Mouse (Mus musculus): ENCODE measurements at regions not wholly inside any gene's neighbourhood (a gene's known extent, or its start where the extent isn't known, plus 50 kb on each side); places are given as distances from the start of the nearest gene placed in this dataset.
A peak's percentile ranks its signal among the peaks of the same experiment; 100 is the strongest.

DNA sequence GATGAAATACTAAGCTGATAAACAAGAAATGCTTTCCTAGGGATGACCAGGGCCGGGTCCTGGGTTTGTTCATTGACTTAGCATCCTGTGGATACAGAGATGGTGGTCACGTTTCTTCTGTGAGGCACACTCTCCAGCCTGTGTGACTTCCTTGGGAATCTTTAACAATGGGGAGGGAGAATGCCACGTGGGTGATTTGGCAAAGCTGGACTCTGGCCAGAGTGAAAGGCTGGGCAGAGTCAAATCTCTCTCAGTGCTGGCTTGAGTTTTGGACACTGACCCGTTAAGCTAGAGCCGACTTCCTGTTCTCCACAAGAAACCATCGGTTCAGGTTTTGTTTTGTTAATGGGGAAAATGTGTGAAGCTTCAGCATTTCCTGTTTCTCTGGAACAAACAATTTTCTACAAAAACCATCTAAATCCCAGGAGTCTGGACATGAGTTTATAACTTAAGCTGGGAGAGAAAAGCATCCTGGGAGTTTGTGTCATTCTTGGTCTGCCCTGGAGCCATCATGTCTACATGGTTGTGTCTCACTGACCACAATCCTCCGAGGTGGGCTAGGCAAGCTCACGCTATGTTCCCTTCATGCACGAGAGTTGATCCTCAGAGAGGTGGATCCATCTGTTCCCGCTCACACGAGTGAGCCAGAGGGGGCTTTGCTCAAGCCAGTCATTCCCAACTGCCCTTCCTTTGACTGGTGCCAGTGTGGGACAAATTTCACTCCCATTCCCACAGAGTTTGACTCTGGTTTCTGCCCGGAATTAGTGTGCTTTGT is 190.0 kb downstream of the Pten start:
- no peaks in the 10 kb centered on the region for H3K9me3 ChIP-seq

GRCm38 (mm10) chr19:32950252-32950651 is 193.0 kb downstream of the Pten start:
- H3K4me2 ChIP-seq, result no peak overlapping the region
- WGBS, result 64% methylated on average over 3 of the region's 3 CpGs
- ATAC-seq (ENCODE audit: borderline replicate concordance, extremely low read depth, low FRiP score, low TSS enrichment), result no peak

More for the DNA sequence above, 190.0 kb downstream of the Pten start:
- no peaks in the 10 kb centered on the region for H3K4me1 ChIP-seq
- H3K9ac ChIP-seq, result no peak overlapping the region
- no peak for ATAC-seq (ENCODE audit: borderline replicate concordance, extremely low read depth, low FRiP score, low TSS enrichment)
- H3K27ac ChIP-seq, result no peak overlapping the region
- H3K36me3 ChIP-seq, result no peaks in the 10 kb centered on the region
- 65% methylated on average over 12 of the region's 12 CpGs for WGBS
- H3K4me3 ChIP-seq, result no peak overlapping the region
- H3K27me3 ChIP-seq, result no peaks in the 10 kb centered on the region
- H3K4me2 ChIP-seq, result no peak overlapping the region

GRCm38 (mm10) chr19:32950794-32951193 is 193.5 kb downstream of the Pten start:
- no peak overlapping the region for H3K9ac ChIP-seq
- 92% methylated on average over 1 of the region's 1 CpGs for WGBS
- no peaks in the 10 kb centered on the region for H3K36me3 ChIP-seq
- no peak overlapping the region for H3K27ac ChIP-seq
- H3K9me3 ChIP-seq, result no peaks in the 10 kb centered on the region
- ATAC-seq (ENCODE audit: borderline replicate concordance, extremely low read depth, low FRiP score, low TSS enrichment), result no peak
- no peaks in the 10 kb centered on the region for H3K27me3 ChIP-seq
- no peak overlapping the region for H3K4me3 ChIP-seq
- peaks cover 14% of the 10 kb centered on the region for H3K4me1 ChIP-seq
- no peak overlapping the region for H3K4me2 ChIP-seq

More at GRCm38 (mm10) chr19:32950252-32950651, 193.0 kb downstream of the Pten start:
- no peak overlapping the region for H3K9ac ChIP-seq
- H3K27me3 ChIP-seq, result no peaks in the 10 kb centered on the region
- H3K4me1 ChIP-seq, result peaks cover 12% of the 10 kb centered on the region; the same call in 1 of the 2 replicates
- H3K9me3 ChIP-seq, result no peaks in the 10 kb centered on the region
- no peaks in the 10 kb centered on the region for H3K36me3 ChIP-seq
- H3K27ac ChIP-seq, result no peak overlapping the region
- H3K4me3 ChIP-seq, result no peak overlapping the region

GRCm38 (mm10) chr19:32952425-32952824 is 195.1 kb downstream of the Pten start:
- no peaks in the 10 kb centered on the region for H3K36me3 ChIP-seq
- H3K27ac ChIP-seq, result no peak overlapping the region
- WGBS, result 83% methylated on average over 4 of the region's 4 CpGs
- H3K9ac ChIP-seq, result no peak overlapping the region
- ATAC-seq (ENCODE audit: borderline replicate concordance, extremely low read depth, low FRiP score, low TSS enrichment), result no peak
- no peak overlapping the region for H3K4me2 ChIP-seq
- H3K4me1 ChIP-seq, result peaks cover 28% of the 10 kb centered on the region
- no peaks in the 10 kb centered on the region for H3K27me3 ChIP-seq
- H3K9me3 ChIP-seq, result no peaks in the 10 kb centered on the region
- no peak overlapping the region for H3K4me3 ChIP-seq

- Histone ChIP-seq H3K4me2 (peak overlapping the region; percentile 11; the same call in 1 of the 2 replicates), H3K9ac (no peak overlapping the region), H3K27me3 (no peaks in the 10 kb centered on the region), H3K4me3 (no peak overlapping the region), H3K9me3 (no peaks in the 10 kb centered on the region), H3K36me3 (no peaks in the 10 kb centered on the region), H3K4me1 (peaks cover 28% of the 10 kb centered on the region), H3K27ac (no peak overlapping the region)
- WGBS, result 53% methylated on average over 11 of the region's 11 CpGs
- no peak for ATAC-seq (ENCODE audit: borderline replicate concordance, extremely low read depth, low FRiP score, low TSS enrichment)
Measured at GRCm38 (mm10) chr19:32952928-32953687, 195.8 kb downstream of the Pten start.

- H3K36me3 ChIP-seq, result no peaks in the 10 kb centered on the region
- no peak overlapping the region for H3K27ac ChIP-seq
- no peaks in the 10 kb centered on the region for H3K9me3 ChIP-seq
- H3K4me3 ChIP-seq, result no peak overlapping the region
- H3K9ac ChIP-seq, result no peak overlapping the region
- H3K4me1 ChIP-seq, result peaks cover 28% of the 10 kb centered on the region
- WGBS, result 46% methylated on average over 4 of the region's 4 CpGs
- H3K4me2 ChIP-seq, result no peak overlapping the region
- no peaks in the 10 kb centered on the region for H3K27me3 ChIP-seq
- ATAC-seq (ENCODE audit: borderline replicate concordance, extremely low read depth, low FRiP score, low TSS enrichment), result 0 out of 2 replicates have a peak, but pooled peaks have one; percentile 31
Measured at GRCm38 (mm10) chr19:32954001-32954605, 196.8 kb downstream of the Pten start.

DNA sequence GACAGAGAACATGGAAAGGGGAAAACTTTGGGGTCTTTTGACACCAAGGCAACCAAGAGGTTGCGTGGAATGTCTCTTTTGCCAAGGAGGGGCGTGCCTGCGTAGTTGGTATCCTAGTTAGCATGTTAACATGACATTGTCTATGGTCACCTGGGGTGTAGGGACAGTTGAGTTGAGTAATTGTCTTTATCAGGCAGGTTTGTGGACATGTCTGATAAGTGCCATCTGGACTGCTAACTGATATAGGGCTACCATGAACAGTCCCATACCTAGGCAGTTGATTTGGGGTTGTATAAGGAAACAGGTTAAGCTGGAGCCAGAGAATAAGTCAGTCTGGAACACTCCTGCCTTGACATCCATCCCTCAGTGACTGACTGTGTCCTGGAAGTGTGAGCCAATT is 197.6 kb downstream of the Pten start:
- H3K4me3 ChIP-seq, result no peak overlapping the region
- no peak overlapping the region for H3K4me2 ChIP-seq
- no peak for ATAC-seq (ENCODE audit: borderline replicate concordance, extremely low read depth, low FRiP score, low TSS enrichment)
- H3K4me1 ChIP-seq, result peaks cover 28% of the 10 kb centered on the region
- no peaks in the 10 kb centered on the region for H3K27me3 ChIP-seq
- no peaks in the 10 kb centered on the region for H3K9me3 ChIP-seq
- no peak overlapping the region for H3K9ac ChIP-seq
- WGBS, result 94% methylated on average over 3 of the region's 3 CpGs
- H3K27ac ChIP-seq, result no peak overlapping the region
- no peaks in the 10 kb centered on the region for H3K36me3 ChIP-seq

- H3K9me3 ChIP-seq, result no peaks in the 10 kb centered on the region
- no peak overlapping the region for H3K27ac ChIP-seq
- peak overlapping the region; percentile 27 for H3K4me3 ChIP-seq
- 11% methylated on average over 9 of the region's 9 CpGs for WGBS
- H3K4me1 ChIP-seq, result peaks cover 28% of the 10 kb centered on the region
- ATAC-seq (ENCODE audit: borderline replicate concordance, extremely low read depth, low FRiP score, low TSS enrichment), result no peak
- no peak overlapping the region for H3K9ac ChIP-seq
- no peaks in the 10 kb centered on the region for H3K36me3 ChIP-seq
- no peaks in the 10 kb centered on the region for H3K27me3 ChIP-seq
- peak overlapping the region; percentile 48 for H3K4me2 ChIP-seq
Measured at GRCm38 (mm10) chr19:32956143-32956915, 199.0 kb downstream of the Pten start.

DNA sequence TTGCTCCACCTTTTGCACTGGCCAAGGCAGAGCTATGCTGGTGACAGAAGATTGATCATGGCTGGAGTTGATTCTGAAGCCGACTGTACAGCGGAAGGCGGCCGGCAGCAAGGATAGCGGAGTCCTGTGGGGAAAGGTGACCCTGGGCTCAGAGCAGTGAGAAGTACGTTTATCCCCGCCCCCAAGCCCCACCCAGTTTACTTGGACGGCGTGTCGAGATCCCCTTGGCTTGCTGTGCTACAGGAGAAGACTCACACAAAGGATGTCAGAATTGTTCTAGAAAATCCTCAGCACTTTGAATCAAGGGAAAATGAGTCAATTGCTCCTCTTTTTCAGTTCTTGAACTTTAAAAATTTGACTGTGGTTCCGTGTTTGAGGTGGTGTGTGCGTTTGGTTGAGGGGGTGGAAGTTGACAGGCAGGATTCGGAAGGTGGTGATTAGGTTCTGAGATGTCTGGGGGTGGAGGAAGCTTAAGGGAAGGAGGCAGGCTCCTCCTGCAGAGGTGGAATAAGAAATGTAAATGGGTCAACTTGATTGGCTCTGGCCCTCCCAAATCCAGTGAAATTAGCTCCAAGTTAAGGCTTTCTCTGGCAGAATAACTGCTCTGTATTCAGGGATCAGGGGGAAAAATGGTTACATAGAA is 199.7 kb downstream of the Pten start:
- WGBS, result 5% methylated on average over 13 of the region's 13 CpGs
- peak overlapping the region; percentile 48 for H3K4me2 ChIP-seq
- peak overlapping the region; percentile 27 for H3K4me3 ChIP-seq
- peak; percentile 35; the same call in 1 of the 2 replicates for ATAC-seq (ENCODE audit: borderline replicate concordance, extremely low read depth, low FRiP score, low TSS enrichment)
- H3K4me1 ChIP-seq, result peaks cover 28% of the 10 kb centered on the region
- H3K9me3 ChIP-seq, result no peaks in the 10 kb centered on the region
- no peaks in the 10 kb centered on the region for H3K36me3 ChIP-seq
- no peaks in the 10 kb centered on the region for H3K27me3 ChIP-seq
- H3K9ac ChIP-seq, result no peak overlapping the region
- H3K27ac ChIP-seq, result no peak overlapping the region

DNA sequence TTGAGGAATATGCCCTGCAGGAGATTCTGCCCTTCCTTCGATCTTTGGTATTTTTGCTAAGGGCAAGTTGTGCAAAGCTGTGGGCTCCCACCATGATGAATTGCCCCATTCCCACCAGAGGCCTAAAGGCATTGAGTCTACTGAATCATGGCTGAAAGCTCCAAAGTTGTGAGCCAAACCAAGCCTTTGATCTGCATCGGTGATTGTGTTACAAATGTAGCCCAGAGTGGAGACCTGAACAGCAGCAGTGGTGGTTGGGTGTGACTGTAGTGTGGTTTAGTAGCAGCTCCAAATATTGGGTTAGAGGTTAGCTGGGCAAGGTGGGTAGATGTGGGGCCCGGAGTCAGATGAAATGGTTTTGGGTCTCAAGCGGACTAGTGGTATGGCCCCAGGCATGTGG is 201.0 kb downstream of the Pten start:
- no peak overlapping the region for H3K9ac ChIP-seq
- no peak for ATAC-seq (ENCODE audit: borderline replicate concordance, extremely low read depth, low FRiP score, low TSS enrichment)
- no peak overlapping the region for H3K27ac ChIP-seq
- no peaks in the 10 kb centered on the region for H3K36me3 ChIP-seq
- H3K27me3 ChIP-seq, result no peaks in the 10 kb centered on the region
- no peak overlapping the region for H3K4me2 ChIP-seq
- H3K4me1 ChIP-seq, result peaks cover 24% of the 10 kb centered on the region
- 89% methylated on average over 4 of the region's 4 CpGs for whole genome bisulfite sequencing
- no peak overlapping the region for H3K4me3 ChIP-seq
- H3K9me3 ChIP-seq, result no peaks in the 10 kb centered on the region

GRCm38 (mm10) chr19:32958791-32959190 is 201.5 kb downstream of the Pten start:
- Histone ChIP-seq H3K27me3 (no peaks in the 10 kb centered on the region), H3K36me3 (no peaks in the 10 kb centered on the region), H3K4me3 (no peak overlapping the region), H3K9me3 (no peaks in the 10 kb centered on the region), H3K27ac (no peak overlapping the region), H3K9ac (no peak overlapping the region), H3K4me2 (no peak overlapping the region), H3K4me1 (peaks cover 21% of the 10 kb centered on the region)
- no peak for ATAC-seq (ENCODE audit: borderline replicate concordance, extremely low read depth, low FRiP score, low TSS enrichment)
- 87% methylated on average over 4 of the region's 4 CpGs for WGBS
